Mouse (Mus musculus) activated CD4-positive, CD25-positive, alpha-beta regulatory T cell, adult 9 weeks (primary cell): ENCODE results near the gene Prl7a2. TPM values are rescaled to one million over a fixed set of nuclear protein-coding genes. Genes with fewer than 3 reads are reported as not detected.

Source experiments
- polyA plus RNA-seq: library from polyadenylated mRNA; unstranded; fragments of 100-300 nt; shearing (Covaris generic); gene quantifications from one replicate; pipeline ENCODE4 v1.2.1, GENCODE M21; 2017

Gene Prl7a2
- not detected for polyA plus RNA-seq

GRCm38 (mm10) chr13:27667936-27668335 lies at the start of gene Prl7a2:
Prl7a2 (minus strand) TSS chr13:27668036.

DNA sequence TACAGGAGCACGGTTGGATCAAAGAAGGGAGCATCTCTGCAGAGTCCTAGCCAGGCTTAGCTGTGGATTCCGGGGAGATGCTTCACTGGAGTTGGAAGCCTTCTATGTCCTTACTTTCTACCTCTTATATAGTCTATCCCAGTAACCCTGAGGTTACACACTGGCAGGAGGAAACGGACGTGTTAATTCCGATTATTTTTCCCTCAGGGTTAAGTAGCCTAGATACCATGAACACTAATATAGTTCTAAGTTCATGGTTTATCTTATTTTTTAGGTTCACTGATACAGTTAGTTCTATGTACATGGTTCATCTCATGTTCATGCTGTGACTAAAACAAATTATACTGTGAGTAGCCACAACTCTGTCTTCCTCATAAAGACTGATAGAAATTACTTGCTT lies 48.8 kb upstream of the Prl7a2 start, which contains the start of gene Prl7d1:
TSS of gene Prl7d1 (minus strand) at position 101 of the 400 bp plus-strand sequence.

DNA sequence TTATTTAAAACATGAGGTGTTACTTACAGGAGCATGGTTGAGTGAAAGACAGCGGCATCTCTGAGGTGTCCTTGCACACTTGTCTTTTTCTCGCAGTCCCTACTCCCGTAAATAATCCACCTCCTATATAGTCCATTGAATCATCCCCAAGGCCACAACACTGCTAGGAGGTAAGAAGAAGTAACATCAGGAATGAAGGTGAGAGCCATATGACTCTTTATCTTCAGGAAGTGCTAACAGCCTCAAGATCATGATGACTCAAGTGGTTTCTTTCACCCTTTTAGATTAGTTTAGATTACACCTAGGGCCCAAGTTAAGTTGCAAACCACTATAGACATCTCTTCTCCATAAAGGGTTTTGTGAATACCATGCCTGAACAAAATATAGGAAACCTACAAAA lies 25.4 kb downstream of the Prl7a2 start, which contains the start of gene Prl7a1:
TSS of gene Prl7a1 (minus strand) at position 101 of the 400 bp plus-strand sequence.

GRCm38 (mm10) chr13:27610482-27610881 lies 57.4 kb downstream of the Prl7a2 start, which contains the start of gene Prl7b1:
Prl7b1 (minus strand) TSS chr13:27610582.

Other genes starting within 250 kb of the Prl7a2 start
- not detected for gene Prl8a6, start 229.3 kb downstream of the Prl7a2 start, polyA plus RNA-seq
- gene Prl8a8, start 154.8 kb downstream of the Prl7a2 start, polyA plus RNA-seq = not detected
- gene Prl8a9, start 103.4 kb downstream of the Prl7a2 start, polyA plus RNA-seq = not detected
- gene Prl8a1, start 85.9 kb downstream of the Prl7a2 start, polyA plus RNA-seq = not detected
- gene Prl7b1, start 57.5 kb downstream of the Prl7a2 start, polyA plus RNA-seq = not detected
- gene Prl7a1, start 25.5 kb downstream of the Prl7a2 start, polyA plus RNA-seq = not detected
- gene Prl7d1, start 48.7 kb upstream of the Prl7a2 start, polyA plus RNA-seq = not detected
- not detected for gene Prl7c1, start 112.8 kb upstream of the Prl7a2 start, polyA plus RNA-seq
- gene Prl2a1, start 133.6 kb upstream of the Prl7a2 start, polyA plus RNA-seq = not detected
- not detected for gene Prl2c1, start 181.3 kb upstream of the Prl7a2 start, polyA plus RNA-seq